Mouse (Mus musculus) ES-Bruce4 (cell line): ENCODE measurements around the gene Mrgprd.

ENCODE experiments used
- CTCF ChIP-seq: IDR thresholded peaks from one replicate; pipeline ENCODE4 v1.8.1; 2011; ENCODE audit warnings: low read depth, low read length
- POLR2A ChIP-seq: IDR thresholded peaks from one replicate; pipeline ENCODE4 v1.8.1; 2011; ENCODE audit warnings: low read length; ENCODE audit not compliant: insufficient read depth

DNA sequence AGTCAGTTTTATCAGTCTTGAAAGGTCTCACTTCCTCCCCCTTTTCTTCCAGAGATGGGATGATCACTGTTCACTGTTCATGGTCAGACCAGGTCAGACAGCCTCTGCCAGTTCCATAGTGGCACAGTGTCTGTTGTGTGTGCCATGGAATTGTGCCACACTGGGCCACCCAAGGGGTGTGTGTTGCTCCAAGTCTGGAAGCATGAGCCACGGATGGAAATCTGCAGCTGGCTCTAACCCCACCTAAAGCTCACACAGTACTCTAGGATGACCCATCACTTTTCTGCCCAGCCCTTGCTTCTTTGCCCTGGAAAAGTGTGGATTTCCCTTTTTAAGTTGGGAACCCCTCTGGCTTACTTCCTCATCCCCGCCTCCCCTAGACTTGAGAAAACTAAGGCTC lies 10.5 kb upstream of the Mrgprd start:
- TF ChIP-seq CTCF (no peak), POLR2A (no peak)
